Mouse (Mus musculus) CD4-positive, CD25-positive, alpha-beta regulatory T cell, adult 4 months (primary cell): ENCODE results near the gene Frmd5. TPM values are rescaled to one million over a fixed set of nuclear protein-coding genes. Genes with fewer than 3 reads are reported as not detected.

ENCODE experiments used
- ATAC-seq: one replicate; pipeline ENCODE4 v1.8.0; 2017
- polyA plus RNA-seq, 2 experiments: library from polyadenylated mRNA; unstranded; fragments of 100-300 nt; shearing (Covaris generic); gene quantifications; one replicate each; pipeline ENCODE4 v1.2.1; 2017

Gene Frmd5
- polyA plus RNA-seq, 2 experiments from 2014 or later: 1.1 TPM

DNA sequence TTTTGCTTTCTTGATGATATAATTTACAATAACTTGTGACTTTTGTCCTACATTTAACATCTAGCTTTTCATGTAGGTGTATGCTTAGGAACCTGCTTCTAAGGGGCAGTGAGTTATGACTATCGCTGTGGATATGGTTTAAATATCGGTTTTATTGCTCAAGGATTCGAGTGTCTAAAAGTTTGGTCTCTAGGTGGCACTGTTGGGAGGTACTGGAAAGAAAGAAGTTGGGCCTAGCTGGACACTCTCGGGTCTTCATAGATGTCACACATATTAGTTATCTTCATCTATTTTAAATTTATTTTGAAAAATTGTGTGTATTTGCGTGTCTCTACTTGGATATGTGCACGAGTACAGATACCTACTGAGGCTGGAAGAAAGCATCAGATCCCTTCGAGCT lies 127.2 kb downstream of the Frmd5 start:
- ATAC-seq: no peak

DNA sequence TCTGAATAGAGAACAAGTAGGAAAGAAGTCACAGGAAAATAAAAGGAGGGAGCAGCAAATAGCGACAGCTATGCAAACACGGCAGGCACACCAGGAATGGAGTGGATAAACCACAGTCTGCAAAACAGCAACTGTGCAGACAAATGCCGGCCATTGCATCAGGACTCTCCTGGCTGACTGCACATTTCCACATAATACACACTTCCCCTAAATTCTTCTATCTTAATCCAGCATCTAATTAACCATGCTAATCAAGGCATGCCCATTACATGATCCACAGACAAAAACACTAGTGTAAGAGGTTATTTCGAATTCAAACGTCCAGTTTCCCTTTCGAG lies 129.3 kb downstream of the Frmd5 start:
- no peak for ATAC-seq

DNA sequence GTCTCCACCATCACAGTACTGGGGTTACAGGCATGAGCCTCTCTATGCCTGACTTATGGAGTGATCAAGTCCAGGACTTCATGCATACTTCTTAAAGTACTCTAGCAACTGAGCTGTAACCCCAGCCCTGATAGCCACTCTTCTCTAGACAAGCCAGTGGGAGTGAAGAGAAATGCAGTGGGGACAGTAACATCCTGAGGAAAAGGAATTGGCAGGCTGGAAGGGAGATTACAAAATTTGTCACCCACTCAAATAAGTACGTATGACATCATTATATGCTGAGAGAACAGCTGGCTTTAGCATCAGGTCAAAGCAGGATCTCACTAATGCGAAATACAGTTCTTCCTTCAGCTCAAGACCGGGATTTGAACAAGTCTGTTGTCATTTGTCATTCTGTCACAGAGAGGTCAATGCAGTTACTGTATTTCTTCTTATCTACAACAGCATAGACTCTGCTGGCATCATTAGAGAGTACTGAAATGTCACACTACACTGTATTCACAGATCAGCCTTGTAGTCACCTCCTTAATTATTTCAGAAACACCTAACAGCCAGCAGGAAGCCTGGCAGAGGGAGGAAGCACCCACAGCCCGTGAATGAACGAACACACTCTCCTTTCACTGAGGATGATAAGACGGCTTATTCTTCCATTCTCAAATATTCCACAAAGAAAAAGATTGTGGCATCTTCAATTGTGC lies 129.8 kb downstream of the Frmd5 start:
- ATAC-seq: no peak

DNA sequence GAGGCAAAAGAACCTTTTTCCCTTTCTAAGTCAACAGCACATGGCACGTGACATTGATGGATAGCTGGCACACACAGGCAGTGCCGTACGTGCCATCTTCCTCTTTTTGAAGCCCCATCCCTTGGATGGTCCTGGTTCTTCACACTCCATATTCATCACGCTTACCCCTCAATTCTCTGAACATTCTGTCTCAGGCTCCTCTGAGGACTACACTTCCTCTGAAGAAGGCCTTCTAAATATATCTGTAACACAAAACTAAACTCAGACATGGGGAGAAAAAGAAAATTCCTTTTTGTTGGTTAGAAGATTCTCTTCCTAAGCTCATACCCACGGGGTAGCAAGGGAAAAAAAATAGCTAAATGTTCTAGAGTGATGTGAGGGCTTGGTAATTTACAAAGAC lies 131.0 kb downstream of the Frmd5 start:
- no peak for ATAC-seq

DNA sequence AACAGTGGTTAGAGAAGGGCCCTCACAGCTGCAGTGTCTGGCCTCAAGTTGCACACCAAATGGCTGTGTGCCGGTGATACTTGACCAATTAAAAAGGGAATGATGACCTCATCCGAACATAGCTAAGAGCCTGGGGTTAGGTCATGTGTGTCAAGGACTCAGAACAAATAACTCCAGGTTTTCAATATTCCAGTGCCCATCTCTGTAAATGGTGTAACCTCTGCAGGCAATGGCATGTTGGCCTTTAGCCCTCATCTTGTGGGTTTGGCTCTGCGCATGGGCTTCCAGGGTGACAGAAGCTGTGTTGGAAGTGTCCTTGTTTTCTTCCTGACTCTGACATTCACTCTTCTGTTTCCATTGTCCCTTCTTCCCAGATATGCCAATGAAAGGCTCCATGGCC lies 131.8 kb downstream of the Frmd5 start:
- ATAC-seq: no peak

DNA sequence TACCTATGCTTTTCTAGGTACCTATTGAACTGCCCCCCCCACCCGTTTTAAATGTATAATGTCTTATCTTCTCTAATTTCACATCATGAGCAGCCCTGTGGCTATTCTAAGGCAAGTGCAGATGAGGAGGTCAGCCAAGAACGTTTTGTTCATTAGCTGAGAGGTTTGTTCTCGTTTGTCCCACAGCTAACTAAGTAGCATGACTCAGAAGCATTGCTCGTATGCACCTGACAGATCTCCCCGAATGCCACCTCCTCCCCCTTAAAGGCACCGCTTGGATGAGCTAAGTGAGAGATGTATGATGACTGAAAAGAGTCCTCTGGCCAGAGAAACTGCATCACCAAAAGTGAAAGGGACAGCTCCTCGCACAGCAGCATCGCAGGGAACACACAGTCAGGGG lies 132.7 kb downstream of the Frmd5 start:
- no peak for ATAC-seq

DNA sequence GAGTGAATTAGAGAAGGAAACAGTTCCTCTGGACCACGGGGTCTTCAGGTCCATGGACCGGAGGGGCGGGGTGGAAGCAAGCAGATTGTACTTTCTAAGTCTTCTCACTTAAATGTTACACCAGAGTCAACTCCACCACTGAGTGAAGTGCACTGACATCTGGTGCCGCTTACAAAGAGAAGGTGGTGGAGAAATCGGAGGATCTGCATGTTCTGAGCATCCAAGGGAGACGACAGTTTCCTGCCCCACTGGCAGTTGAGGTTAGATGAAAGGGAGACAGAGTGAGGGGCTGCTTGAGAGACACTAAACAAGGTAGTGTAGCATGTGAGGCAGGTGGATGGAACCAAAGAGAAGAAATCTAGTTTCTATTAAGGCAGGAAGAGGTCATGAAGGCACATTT lies 137.0 kb downstream of the Frmd5 start:
- no peak for ATAC-seq

DNA sequence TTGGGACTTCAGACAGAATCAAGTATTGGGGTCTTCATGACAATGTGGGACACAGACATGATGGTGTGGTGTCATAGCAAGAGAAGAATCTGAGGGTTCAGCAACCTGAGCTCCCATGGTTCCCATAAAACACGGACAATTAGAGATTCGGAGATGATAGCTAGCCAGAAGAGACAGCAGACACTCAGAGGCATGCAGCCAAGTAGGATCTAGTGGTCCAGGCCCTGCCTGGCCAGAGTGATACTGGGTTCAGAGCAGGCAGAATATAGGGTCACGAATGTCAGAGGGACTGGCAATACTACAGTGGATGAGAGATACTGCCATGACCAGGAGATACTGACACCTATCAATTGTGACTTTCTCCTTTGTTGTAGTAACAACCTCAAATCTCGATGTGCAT lies 138.6 kb downstream of the Frmd5 start:
- no peak for ATAC-seq

DNA sequence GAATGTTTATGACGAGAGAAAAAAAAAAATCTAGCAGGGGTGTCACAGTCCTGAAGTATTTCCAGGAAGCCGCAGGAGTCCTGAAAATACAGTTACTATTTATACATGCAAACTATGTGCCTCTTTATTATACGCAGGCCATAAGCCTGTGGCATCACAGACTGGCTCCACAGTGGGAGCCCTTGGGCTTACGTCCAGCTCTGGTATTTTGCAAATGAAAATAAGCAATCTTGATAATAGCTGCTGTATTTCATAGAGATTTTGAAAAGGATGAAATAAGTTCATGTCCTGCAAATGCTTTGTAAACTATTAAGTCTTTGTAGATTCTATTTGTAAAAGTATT lies 145.8 kb downstream of the Frmd5 start:
- no peak for ATAC-seq

DNA sequence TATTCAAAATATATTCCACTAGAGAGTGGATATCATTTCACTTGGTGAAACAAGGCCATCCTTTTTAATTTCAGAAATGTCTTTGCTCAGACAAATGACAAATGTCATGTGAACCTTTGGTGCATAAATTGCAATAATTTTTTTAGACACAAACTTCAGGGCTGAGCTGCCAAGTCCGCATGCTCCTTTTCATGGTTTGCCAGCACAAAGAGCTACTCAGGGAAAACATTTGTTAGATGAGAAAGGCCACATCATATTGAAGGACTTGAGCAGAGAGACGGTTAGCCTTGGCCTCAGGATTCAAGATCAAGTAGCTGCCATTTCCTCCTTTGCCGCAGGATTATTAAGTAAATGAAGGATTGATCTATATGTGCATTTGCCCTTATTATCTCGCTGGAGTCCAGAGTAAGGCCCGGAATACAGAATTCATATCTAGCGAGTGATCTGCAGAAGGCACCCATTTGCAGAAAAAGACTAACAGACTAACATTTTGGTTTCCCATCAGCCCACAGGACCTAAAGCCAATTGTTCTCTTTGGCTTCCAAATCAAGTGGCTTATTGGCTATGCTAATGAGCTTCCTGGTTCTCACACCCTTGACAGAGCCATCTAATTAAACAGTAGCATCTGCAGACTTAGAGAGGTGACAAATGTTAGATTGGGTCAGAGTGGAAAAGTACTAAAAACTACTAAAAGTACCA lies 146.3 kb downstream of the Frmd5 start:
- ATAC-seq: no peak

DNA sequence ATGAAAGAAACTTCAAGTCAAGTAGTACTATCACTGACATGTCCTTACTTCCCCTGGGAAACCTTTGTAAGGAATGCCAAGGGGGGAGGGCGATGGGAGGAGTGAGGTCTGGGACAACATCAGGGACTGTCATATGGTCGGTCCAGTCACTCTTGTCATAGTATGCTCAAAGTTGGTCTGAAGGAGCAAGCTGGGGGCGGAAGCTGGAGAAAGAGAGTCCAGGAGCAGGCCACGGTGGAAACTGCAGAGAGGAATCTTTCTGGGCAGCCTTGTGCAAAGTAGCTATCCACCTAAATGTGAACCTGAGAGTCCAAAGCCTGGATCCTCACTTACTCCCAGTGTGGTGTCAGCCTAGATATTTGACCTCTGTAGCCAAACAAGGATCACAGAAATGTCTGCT lies 147.5 kb downstream of the Frmd5 start:
- ATAC-seq: no peak

DNA sequence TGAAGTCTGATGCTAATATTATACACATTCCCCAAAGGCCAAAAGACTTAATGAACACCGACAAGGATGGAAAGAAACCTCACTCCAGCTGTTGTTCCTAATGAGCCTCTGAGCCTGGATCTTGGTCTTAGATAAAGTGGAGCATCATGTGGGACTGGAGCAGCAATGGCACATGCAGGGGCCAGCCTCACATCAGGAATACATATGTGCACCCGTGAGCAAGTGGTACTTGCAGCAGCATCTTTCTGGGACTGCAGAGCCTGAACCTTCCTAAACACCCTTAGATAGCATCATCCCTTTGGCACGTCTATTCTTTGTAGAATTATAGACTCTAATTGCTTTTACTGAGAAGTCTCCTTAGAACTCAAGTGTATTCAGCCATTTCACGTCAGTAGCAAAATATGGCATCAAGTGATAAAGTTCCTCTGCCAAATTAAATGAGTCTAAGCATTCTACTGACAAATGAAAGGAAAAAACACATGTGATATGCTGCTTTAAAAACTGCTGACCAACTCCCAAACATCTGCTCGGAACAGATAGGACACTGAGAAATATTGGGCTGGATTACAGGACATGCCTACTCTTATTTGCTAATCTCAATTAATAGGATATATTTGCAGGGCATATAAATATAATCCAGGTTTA lies 148.6 kb downstream of the Frmd5 start:
- ATAC-seq: no peak

DNA sequence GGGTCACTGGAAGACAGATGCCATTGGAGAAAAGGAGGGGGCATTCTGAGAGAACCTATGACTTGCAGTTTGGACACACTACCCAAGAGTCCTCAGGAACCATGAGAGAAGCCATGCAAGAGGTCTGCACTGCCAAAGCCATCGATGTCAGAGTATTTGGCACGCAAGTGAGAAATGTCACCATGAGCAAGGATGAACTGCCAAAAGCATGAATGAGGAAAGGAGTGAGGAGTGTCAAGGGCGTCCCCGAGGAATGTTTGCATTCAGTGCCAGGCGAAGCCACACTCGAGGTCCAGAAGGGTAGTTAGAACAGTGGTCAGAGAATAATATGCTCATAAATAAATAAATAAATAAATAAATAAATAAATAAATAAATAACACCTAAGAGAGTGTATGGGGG lies 150.9 kb downstream of the Frmd5 start:
- ATAC-seq: no peak

DNA sequence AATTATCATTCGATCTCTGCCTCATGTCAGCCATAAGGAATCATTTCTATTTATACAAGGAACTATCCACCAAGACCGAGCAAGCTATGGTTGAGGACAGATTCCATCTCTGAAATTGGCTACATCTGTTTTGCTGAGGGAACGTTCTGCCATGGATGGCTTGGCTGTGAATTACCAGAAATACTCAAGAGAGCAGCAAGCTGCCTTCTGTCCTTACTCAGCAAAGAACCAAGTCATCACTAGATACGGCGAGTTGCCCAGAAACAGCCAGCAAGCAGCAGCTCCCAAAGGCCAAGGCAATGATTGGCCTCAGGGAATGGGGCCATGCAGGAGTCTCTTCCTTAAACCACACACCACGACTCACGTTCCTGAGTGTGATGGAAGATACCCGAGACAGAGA lies 151.8 kb downstream of the Frmd5 start:
- no peak for ATAC-seq

DNA sequence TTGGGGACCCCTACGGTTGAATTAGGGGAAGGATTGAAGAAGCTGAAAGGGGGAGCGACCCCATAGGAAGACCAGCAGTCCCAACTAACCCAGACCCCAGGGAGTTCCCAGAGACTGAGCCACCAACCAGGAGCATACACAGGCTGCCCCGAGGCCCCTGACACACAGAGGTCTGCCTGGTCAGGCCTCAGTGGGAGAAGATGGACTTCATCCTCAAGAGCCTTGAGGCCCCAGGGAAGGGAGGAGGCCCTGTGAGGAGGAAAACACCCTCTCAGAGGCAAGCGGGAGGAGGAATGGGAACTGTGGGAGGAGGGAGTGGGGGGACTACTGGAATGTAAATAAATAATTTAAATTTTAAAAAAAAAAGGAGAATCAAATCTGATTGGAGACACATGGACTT lies 160.4 kb downstream of the Frmd5 start:
- ATAC-seq: no peak

DNA sequence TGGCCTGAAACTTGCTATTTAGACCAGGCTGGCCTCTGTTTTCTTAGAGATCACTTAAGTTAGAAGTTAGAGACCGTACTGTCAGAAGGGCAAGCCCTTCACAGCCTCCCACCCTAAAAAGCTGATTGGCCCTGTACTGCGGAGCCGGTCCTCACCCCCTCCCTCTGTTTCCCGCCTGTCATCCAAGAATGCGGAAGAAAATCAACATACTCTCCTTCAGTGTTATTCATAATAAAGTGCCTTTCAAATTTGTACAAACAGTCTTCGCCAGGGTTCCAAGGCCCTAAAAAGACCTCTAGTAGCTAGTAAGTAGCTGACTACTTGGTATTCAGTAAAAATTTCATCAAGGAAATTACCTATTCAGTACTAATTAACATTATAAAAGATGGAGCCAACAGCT lies 164.0 kb downstream of the Frmd5 start:
- no peak for ATAC-seq

DNA sequence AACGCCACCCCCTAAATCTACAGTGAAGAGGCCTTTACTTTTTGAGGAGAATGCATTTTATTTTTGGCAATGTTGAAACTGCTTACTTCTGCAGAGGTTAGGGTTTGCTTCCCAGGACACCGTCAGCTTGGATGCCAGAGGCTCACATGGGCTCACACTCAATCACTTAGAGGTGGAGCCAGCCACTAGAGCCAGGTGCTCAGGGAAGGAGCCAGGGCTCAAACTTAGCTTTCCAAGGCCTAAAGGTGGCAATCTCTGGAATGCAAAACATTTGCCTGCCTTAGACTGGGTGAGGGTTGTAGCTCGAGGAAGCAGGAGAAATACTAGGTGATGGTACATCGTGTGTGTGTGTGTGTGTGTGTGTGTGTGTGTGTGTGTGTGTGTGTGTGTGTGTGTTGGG lies 174.8 kb downstream of the Frmd5 start:
- ATAC-seq: no peak

DNA sequence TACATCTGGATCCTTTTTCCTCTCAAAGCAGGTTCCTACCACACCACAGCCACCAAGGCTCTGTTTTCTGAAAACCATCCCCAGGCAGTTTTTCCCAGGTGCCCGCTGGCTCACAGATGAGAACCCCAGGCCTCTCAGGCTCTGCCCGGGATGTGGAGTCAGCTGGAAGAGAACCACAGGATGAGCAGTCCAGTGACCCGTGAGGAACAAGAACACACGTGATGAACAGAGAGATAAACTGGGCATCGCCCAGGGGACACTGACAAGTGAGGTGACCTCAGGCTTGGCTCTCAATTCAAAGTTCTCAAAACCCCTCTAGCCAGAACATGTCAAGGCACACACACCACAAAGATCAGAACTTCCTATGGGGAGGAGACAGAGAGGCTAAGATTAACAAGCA lies 176.6 kb downstream of the Frmd5 start:
- no peak for ATAC-seq

DNA sequence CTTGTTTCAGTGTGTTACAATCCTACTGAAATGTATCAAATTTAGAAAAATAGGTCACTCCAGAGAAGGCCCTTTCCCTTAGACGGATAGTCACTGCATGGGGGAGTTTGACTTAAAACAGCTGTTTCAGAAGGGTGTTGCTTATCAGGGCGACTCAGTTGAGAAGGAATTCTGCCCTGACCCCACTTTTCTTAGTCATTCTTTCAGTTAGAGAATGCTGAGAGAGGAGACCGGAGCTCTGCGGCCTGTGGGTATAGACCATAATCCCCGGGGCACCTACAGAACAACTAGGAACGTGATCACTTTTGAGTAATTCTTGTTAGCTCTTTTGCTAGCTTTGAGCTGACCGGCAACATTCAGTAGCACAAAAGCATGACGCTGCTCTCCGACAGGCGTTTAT lies 178.6 kb downstream of the Frmd5 start:
- no peak for ATAC-seq

DNA sequence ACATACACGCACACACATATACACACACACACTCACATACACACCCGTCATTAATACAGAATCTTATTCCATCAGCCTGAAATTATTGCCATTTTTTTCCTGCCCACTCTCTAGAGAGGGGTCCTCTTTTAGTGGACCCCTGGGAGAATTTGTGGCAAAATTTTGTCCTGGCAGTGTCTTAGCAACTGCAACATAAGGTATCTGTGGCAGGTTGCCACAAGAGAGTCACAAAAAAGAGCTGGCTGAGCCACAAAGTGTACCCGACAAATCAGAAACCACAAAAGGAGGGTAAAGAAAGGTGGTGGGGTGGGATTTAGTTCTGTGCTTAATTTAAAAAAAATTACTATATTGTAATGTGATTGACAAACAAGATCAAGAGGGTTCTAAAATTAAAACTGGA lies 181.0 kb downstream of the Frmd5 start:
- no peak for ATAC-seq

DNA sequence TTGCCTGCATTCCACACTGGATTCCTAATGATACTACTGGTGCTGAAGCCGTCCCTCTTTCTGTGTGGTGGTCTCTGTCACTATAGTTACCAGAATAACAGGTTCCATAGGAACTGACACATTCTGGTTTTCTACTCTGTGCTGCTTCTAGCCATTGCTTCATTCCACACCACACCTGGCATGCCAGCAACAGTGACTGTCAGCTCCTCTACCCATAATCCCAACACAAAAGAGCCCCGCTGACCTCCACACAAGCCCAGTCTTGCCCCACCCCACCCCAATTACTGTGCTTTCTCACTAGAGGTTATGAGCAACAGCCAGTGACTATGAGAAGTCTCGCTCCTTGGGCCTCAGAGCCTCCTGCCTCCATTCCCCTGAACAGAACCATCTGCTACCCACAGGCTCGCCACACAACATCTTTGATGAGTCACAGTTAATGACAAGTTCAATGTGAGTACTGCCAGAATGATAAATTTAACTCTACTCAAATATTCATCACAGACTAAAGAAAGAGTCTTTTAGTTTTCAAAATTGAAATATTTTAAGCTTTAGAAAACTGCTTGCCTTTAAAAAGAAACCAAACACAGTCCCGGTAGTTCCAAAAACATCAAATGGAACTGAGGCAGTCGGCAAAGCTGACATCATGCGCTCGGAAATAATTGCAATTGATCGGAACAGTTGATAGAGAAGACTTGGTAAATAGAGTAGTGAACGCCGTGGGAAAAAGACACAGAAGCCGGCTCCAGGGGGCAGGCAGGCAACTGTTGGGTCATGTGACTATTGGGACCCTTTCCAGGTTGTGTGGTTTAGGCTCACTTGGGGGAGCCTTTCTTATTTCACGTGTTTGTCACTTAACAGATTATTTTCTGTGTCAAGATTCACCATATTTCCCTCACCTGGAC lies 185.4 kb downstream of the Frmd5 start:
- ATAC-seq: no peak

DNA sequence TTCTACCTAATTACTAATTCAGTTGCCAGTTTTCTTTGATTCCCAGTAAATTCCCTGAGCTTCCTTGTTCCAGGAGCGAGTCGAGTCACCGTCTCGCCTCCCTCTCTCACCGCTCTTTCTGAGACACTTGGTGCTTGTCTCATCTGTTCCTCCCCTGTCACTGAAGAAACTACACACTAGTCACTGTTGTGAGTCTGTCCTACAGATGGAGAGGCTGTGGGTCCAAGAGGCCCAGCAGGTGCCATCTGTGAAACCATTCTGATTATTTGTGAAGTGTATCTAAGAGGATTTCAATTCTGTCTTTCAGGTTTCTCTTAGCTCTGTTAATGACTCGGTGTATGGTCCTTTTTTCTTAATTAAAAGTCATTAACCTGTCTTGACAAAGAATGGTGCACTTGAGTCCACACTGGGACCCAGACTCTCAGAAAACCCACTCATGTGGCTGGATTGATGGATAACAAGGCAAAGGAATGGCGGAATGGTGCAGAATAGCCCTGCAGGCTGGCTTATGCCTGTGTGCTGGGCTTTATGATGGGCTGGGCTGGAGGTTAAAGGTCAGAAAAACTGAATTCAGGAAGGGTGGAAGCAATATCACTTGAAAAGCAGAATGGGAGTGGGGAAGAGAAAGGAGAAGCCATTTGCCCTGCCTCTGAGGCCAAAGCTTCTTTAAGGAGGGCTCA lies 186.2 kb downstream of the Frmd5 start:
- ATAC-seq: no peak

DNA sequence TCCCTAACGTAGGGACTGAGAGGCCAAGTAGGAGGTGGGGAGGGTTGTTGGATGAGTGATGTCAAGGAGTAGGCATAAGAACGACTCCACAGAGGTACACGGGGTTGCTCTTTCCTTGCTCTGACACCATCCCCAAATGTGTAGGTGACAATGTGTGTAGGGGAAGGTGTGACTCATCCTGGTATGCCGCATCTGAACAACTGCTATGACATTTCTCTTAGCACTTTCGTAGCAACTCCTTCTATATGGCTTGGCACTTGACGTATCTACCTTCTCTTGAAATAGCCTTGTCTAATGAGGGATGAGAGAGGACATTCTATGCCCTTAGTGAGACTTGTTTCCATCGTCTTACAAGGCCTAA lies 191.7 kb downstream of the Frmd5 start:
- no peak for ATAC-seq
